ENCODE assay signal across 31 mouse cellular contexts in genomic region chr15:89387127-89387526, GRCm38 (mm10). TPM values are rescaled to one million over a fixed set of nuclear protein-coding genes. Genes with fewer than 3 reads are reported as not detected.
DNase-seq lines count a peak whose midpoint lies in the region; ATAC-seq and TF ChIP-seq lines count a peak whose summit lies in the region.
"Had no signal": no experiment of that assay in that cellular context is flagged by ENCODE, and none has a peak within 500 bp of the region (broad histone marks: within the 10 kb centered on the region; RNA-seq: fewer than 3 reads in every experiment).

No protein-coding gene starts in this region.

- H3K4me3 ChIP-seq in ES-E14 (ENCODE audit: insufficient read depth in 1 of 2, low read depth in 1 of 2, low read length in 2 of 2, poor library complexity in 1 of 2, severe bottlenecking in 1 of 2): peak overlapping the region; percentile 12 to 39; a peak in 2 of 4 replicates
- H3K4me3 ChIP-seq: embryonic facial prominence, embryonic 15.5 days; lung, embryonic 15.5 days; midbrain, embryonic 10.5 days; myocyte had no signal

- no peak overlapping the region for H3K9ac ChIP-seq in ES-E14 (ENCODE audit: insufficient read depth, low read depth, low read length, poor library complexity, severe bottlenecking)
- H3K9ac ChIP-seq: embryonic facial prominence, embryonic 15.5 days; liver, embryonic 14.5 days; lung, embryonic 15.5 days had no signal

- no peaks in the 10 kb centered on the region for H3K9me3 ChIP-seq in ES-E14 (ENCODE audit: control insufficient read depth, insufficient read depth, low read depth, low read length)
- H3K9me3 ChIP-seq: embryonic facial prominence, embryonic 15.5 days; lung, embryonic 15.5 days; midbrain, embryonic 10.5 days had no signal

- no peak overlapping the region for H3K27ac ChIP-seq in ES-E14 (ENCODE audit: insufficient read depth, low read depth, low read length, poor library complexity, severe bottlenecking)
- H3K27ac ChIP-seq: embryonic facial prominence, embryonic 15.5 days; liver, embryonic 14.5 days; lung, embryonic 15.5 days; midbrain, embryonic 10.5 days had no signal

- in situ Hi-C loops in ES-E14 (cut with MboI; ENCODE audit: low sequenced_read_pairs in 2 of 2, unreplicated experiment in 2 of 2): no loop called here

- H3K4me1 ChIP-seq in ES-E14 (ENCODE audit: control insufficient read depth in 2 of 2, insufficient read depth in 2 of 2, low read length in 2 of 2, poor library complexity in 1 of 2): peaks cover 0 to 6% of the 10 kb centered on the region in 2 experiments; a peak in 1 of 4 replicates
- H3K4me1 ChIP-seq: embryonic facial prominence, embryonic 15.5 days; lung, embryonic 15.5 days; midbrain, embryonic 10.5 days had no signal

- no peak for DNase-seq in ES-E14 (ENCODE audit: low read depth, low spot score)
- peak; percentile 65 for DNase-seq in thymus, postnatal 14 days
- no peak for DNase-seq in layer of hippocampus, adult 11-12 months (ENCODE audit: low spot score)
- no peak for DNase-seq in layer of hippocampus, adult 9-11 months
- DNase-seq in lung, postnatal 4 days: no peak
- DNase-seq: adrenal gland, postnatal 14 days; cerebellum, adult 8-10 months; kidney, adult 8-10 months; kidney, postnatal 10 days; lung, postnatal 36 days had no signal

- H3K36me3 ChIP-seq in ES-E14 (ENCODE audit: control insufficient read depth, insufficient read depth, low read length, poor library complexity, severe bottlenecking): no peaks in the 10 kb centered on the region
- H3K36me3 ChIP-seq: embryonic facial prominence, embryonic 15.5 days; lung, embryonic 15.5 days; midbrain, embryonic 10.5 days had no signal

- peak; percentile 77 for ATAC-seq in inflammation-experienced regulatory T-cells, adult 6 months
- no peak for ATAC-seq in cerebellum, adult (ENCODE audit: insufficient number of reproducible peaks, low FRiP score, low TSS enrichment)
- ATAC-seq: forebrain, embryonic 14.5 days; midbrain, embryonic 16.5 days had no signal

TF ChIP-seq in ES-E14, 5 proteins besides CTCF, POLR2A, EP300 and RAD21:
- no peak for TF ChIP-seq MAFK (IDR thresholded peaks at IDR 0.05; ENCODE audit: insufficient read depth, low read depth, low read length)
- no peak for TF ChIP-seq ZNF384 (IDR thresholded peaks at IDR 0.05; ENCODE audit: low read depth, low read length)
- no peak for TF ChIP-seq HCFC1 (IDR thresholded peaks at IDR 0.05; ENCODE audit: borderline replicate concordance, insufficient read depth, low read length)
- TF ChIP-seq ZC3H11A (IDR thresholded peaks at IDR 0.05; ENCODE audit: borderline replicate concordance, low read depth, low read length): no peak
- TF ChIP-seq CHD2 (IDR thresholded peaks at IDR 0.05; ENCODE audit: low read depth, low read length): no peak

RNA-seq across cellular contexts. Expression of gene Klhdc7b, which starts 2.4 kb away (rescaled TPM):
- 0.11 and 0.13 TPM in 2 replicates for total RNA-seq in ES-E14 (2012; rRNA removed)
- under 1 TPM in 1 of 3 experiments, not detected in 2; 0.08 TPM for polyA plus RNA-seq in inflammation-experienced regulatory T-cells, adult 6 months (2017; shearing (Covaris generic))
- total RNA-seq: adrenal gland, postnatal 14 days; gastrocnemius, adult 8-10 months; granulocyte monocyte progenitor cell, adult 5-6 weeks; MEL had no signal
- polyA plus RNA-seq: C2C12; embryonic facial prominence, embryonic 15.5 days; forebrain, embryonic 14.5 days; heart, embryonic 11.5 days; heart, postnatal 0 days; hindbrain, embryonic 11.5 days; limb, embryonic 14.5 days; liver, embryonic 14.5 days; lung, embryonic 15.5 days; midbrain, embryonic 10.5 days; myocyte; spleen, adult 2 months had no signal

RNA-seq across cellular contexts. Expression of gene Odf3b, which starts 8.0 kb away (rescaled TPM):
- total RNA-seq in ES-E14 (2012; rRNA removed): 0.37 TPM in 1 of 2 replicates, not detected in the other
- 1 to 10 TPM in 2 of 3 experiments, under 1 TPM in 1; 0.41 to 2.0 (median 1.8) TPM for polyA plus RNA-seq in inflammation-experienced regulatory T-cells, adult 6 months (2017; shearing (Covaris generic))
- total RNA-seq: MEL had no signal
- polyA plus RNA-seq: C2C12, myocyte had no signal

RNA-seq across cellular contexts. Expression of gene Tymp, which starts 10.3 kb away (rescaled TPM):
- 0.94 and 1.1 TPM in 2 replicates for total RNA-seq in ES-E14 (2012; rRNA removed)
- polyA plus RNA-seq in inflammation-experienced regulatory T-cells, adult 6 months (2017; shearing (Covaris generic)): under 1 TPM in 2 of 3 experiments, not detected in 1; 0.94 to 0.99 TPM

RNA-seq across cellular contexts. Expression of gene Sco2, which starts 13.5 kb away (rescaled TPM):
- 46.4 and 50.8 TPM in 2 replicates for total RNA-seq in ES-E14 (2012; rRNA removed)
- polyA plus RNA-seq in inflammation-experienced regulatory T-cells, adult 6 months (2017; shearing (Covaris generic)): 1 to 10 TPM in 1 of 3 experiments, under 1 TPM in 1, not detected in 1; 0.82 to 3.4 TPM

RNA-seq across cellular contexts. Expression of gene Syce3, which starts 23.2 kb away (rescaled TPM):
- total RNA-seq in ES-E14 (2012; rRNA removed): 4.5 and 12.4 TPM in 2 replicates
- not detected for polyA plus RNA-seq in inflammation-experienced regulatory T-cells, adult 6 months (2017; shearing (Covaris generic))
- total RNA-seq: adrenal gland, postnatal 14 days; gastrocnemius, adult 8-10 months; granulocyte monocyte progenitor cell, adult 5-6 weeks; layer of hippocampus, adult 18-20 months; left cerebral cortex, adult 18-20 months had no signal
- polyA plus RNA-seq: C2C12; embryonic facial prominence, embryonic 15.5 days; forebrain, embryonic 14.5 days; heart, embryonic 11.5 days; heart, postnatal 0 days; hindbrain, embryonic 11.5 days; limb, embryonic 14.5 days; liver, embryonic 14.5 days; lung, embryonic 15.5 days; midbrain, embryonic 10.5 days; midbrain, embryonic 16.5 days; myocyte; neural tube, embryonic 14.5 days; spleen, adult 2 months had no signal
